Mouse (Mus musculus): ENCODE results near the gene Snap47. TPM values are rescaled to one million over a fixed set of nuclear protein-coding genes. Genes with fewer than 3 reads are reported as not detected.
"Not testable (repeated sequence)": the region's sequence is repeated elsewhere in the genome, so short reads cannot be mapped to it uniquely, and the experiment has no call there.

Gene Snap47
- polyA plus RNA-seq, 2 experiments from 2014 or later: 53.7 to 59.5 TPM

- no peak for ATAC-seq
Measured at GRCm38 (mm10) chr11:59421436-59421835, 29.6 kb downstream of the Snap47 start.

GRCm38 (mm10) chr11:59418708-59419107 lies 32.3 kb downstream of the Snap47 start:
- no peak for ATAC-seq

GRCm38 (mm10) chr11:59412999-59413863 lies 37.8 kb downstream of the Snap47 start:
- ATAC-seq: no peak

GRCm38 (mm10) chr11:59412058-59412457 lies 38.9 kb downstream of the Snap47 start:
- no peak for ATAC-seq

GRCm38 (mm10) chr11:59410851-59411250 lies 40.1 kb downstream of the Snap47 start:
- no peak for ATAC-seq

- ATAC-seq: no peak
Measured at GRCm38 (mm10) chr11:59405761-59406160, 45.2 kb downstream of the Snap47 start.

GRCm38 (mm10) chr11:59400876-59401275 lies 50.1 kb downstream of the Snap47 start:
- ATAC-seq: no peak

- no peak for ATAC-seq
Measured at GRCm38 (mm10) chr11:59399830-59400229, 51.2 kb downstream of the Snap47 start.

GRCm38 (mm10) chr11:59397536-59398371 lies 53.2 kb downstream of the Snap47 start:
- peak; percentile 63 for ATAC-seq

GRCm38 (mm10) chr11:59394451-59394850 lies 56.5 kb downstream of the Snap47 start:
- ATAC-seq: no peak

- no peak for ATAC-seq
Measured at GRCm38 (mm10) chr11:59393591-59393990, 57.4 kb downstream of the Snap47 start.

- no peak for ATAC-seq
Measured at GRCm38 (mm10) chr11:59392300-59392699, 58.7 kb downstream of the Snap47 start.

- ATAC-seq: no peak
Measured at GRCm38 (mm10) chr11:59390470-59390869, 60.5 kb downstream of the Snap47 start.

GRCm38 (mm10) chr11:59389617-59390016 lies 61.4 kb downstream of the Snap47 start:
- no peak for ATAC-seq

- no peak for ATAC-seq
Measured at GRCm38 (mm10) chr11:59388806-59389205, 62.2 kb downstream of the Snap47 start.

GRCm38 (mm10) chr11:59387471-59387870 lies 63.5 kb downstream of the Snap47 start:
- no peak for ATAC-seq

GRCm38 (mm10) chr11:59385123-59385522 lies 65.9 kb downstream of the Snap47 start:
- ATAC-seq: no peak

- ATAC-seq: no peak
Measured at GRCm38 (mm10) chr11:59384441-59384959, 66.5 kb downstream of the Snap47 start.

- no peak for ATAC-seq
Measured at GRCm38 (mm10) chr11:59379547-59379946, 71.4 kb downstream of the Snap47 start.

- no peak for ATAC-seq
Measured at GRCm38 (mm10) chr11:59377999-59378398, 73.0 kb downstream of the Snap47 start.

GRCm38 (mm10) chr11:59375475-59375874 lies 75.5 kb downstream of the Snap47 start, which contains the start of gene Prss38:
Prss38 (minus strand) TSS chr11:59375657.
- no peak for ATAC-seq

GRCm38 (mm10) chr11:59369848-59370247 lies 81.1 kb downstream of the Snap47 start:
- ATAC-seq: no peak

GRCm38 (mm10) chr11:59367955-59368354 lies 83.0 kb downstream of the Snap47 start:
- ATAC-seq: not testable (repeated sequence)

Measured in activated CD4-positive, CD25-positive, alpha-beta regulatory T cell, adult 4 months (primary cell).